Comparison of ENCODE assay signal across 23 mouse cellular contexts in the genomic region with DNA sequence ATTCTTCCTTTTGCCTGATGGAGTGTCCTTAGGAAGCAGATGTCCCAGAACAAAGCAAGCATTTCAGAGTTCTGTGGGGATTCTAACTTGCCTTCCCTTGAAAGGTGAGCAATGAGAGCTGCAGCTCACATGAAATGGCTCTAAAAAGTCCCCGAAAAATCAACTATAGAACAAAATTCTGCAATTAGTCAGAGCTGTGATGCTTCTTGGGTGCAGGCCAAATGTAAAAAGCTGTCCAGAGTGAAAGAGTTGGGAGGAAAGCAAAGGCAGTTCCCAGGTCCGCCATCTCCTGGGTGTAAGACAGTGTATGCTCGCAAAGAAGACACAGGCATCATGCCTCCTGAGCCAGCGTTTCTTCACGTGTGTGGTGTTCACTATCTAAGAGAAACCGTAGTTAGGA. TPM values are rescaled to one million over a fixed set of nuclear protein-coding genes. Genes with fewer than 3 reads are reported as not detected.
DNase-seq lines count a peak whose midpoint lies in the region; ATAC-seq lines count a peak whose summit lies in the region.
"Had no signal": no experiment of that assay in that cellular context is flagged by ENCODE, and none has a peak within 500 bp of the region (broad histone marks: within the 10 kb centered on the region; RNA-seq: fewer than 3 reads in every experiment).

No protein-coding gene starts in this region.

- no peak for DNase-seq in frontal cortex, postnatal 14 days (ENCODE audit: low spot score in 2 of 2)
- peak; percentile 44 for DNase-seq in right cerebral cortex, adult 18-20 months
- no peak for DNase-seq in right cerebral cortex, postnatal 4 days
- peak; percentile 59 for DNase-seq in brain, adult 2 months (ENCODE audit: low read depth, low spot score)
- DNase-seq in telencephalon, adult 2 months (ENCODE audit: low read depth, low spot score) = peak; percentile 19
- DNase-seq: adrenal gland, postnatal 10 days; adrenal gland, postnatal 36 days; B cell, adult 2 months; cerebellum, adult 11-12 months; cerebellum, adult 8-10 months; cerebellum, postnatal 36 days; embryo, embryonic 11 days; gastrocnemius, postnatal 10 days; gastrocnemius, postnatal 36 days; heart, adult 2 months; heart, postnatal 14 days; heart, postnatal 4 days had no signal

- peak; percentile 70 for ATAC-seq in frontal cortex, adult (ENCODE audit: low TSS enrichment)
- no peak for ATAC-seq in megakaryocyte progenitor cell, adult 5-6 weeks (replicated peaks; ENCODE audit: poor library complexity)
- ATAC-seq: forebrain, embryonic 16.5 days; Patski had no signal

RNA-seq across cellular contexts. Expression of gene Vstm4, which starts 52.6 kb away (rescaled TPM):
- total RNA-seq in megakaryocyte progenitor cell, adult 5-6 weeks (2015) = not detected in 2 replicates
- total RNA-seq in megakaryocyte progenitor cell, adult 5-6 weeks (2017) = 0.03 TPM in 1 of 2 replicates, not detected in the other
- total RNA-seq: CH12.LX; granulocyte monocyte progenitor cell, adult 5-6 weeks had no signal

Comparison
In these comparisons a context has a peak if more than half of its experiments do, and no peak if none do; other contexts are left out.
1. DNase-seq: peak in right cerebral cortex, adult 18-20 months (single experiment), brain, adult 2 months (single experiment) and telencephalon, adult 2 months (single experiment); none in frontal cortex, postnatal 14 days (0 of 2) and right cerebral cortex, postnatal 4 days (single experiment).